Mouse (Mus musculus): ENCODE data around the gene Smg6. TPM values are rescaled to one million over a fixed set of nuclear protein-coding genes. Genes with fewer than 3 reads are reported as not detected.

The Smg6 gene
- total and polyA plus RNA-seq, 2 experiments from 2014 or later: 7.1 to 21.1 TPM

GRCm38 (mm10) chr11:74898517-74898827 lies 27.2 kb upstream of the Smg6 start:
- Histone ChIP-seq H3K4me1 (ENCODE audit: control insufficient read depth, insufficient read depth) (peaks cover 7% of the 10 kb centered on the region; the same call in 1 of the 2 replicates), H3K4me2 (ENCODE audit: low read depth, low read length) (peak overlapping the region; percentile 91), H3K36me3 (replicated peaks; ENCODE audit: control insufficient read depth, insufficient read depth, low read length) (peaks cover 40% of the 10 kb centered on the region), H3K27ac (ENCODE audit: low read depth) (peak overlapping the region; percentile 60; the same call in 1 of the 2 replicates), H3K9me3 (replicated peaks; ENCODE audit: control insufficient read depth, low read length) (no peaks in the 10 kb centered on the region), H3K9ac (replicated peaks; ENCODE audit: low read depth, low read length) (peak overlapping the region; percentile 63), H3K4me3 (ENCODE audit: low read depth, low read length) (peak overlapping the region; percentile 69), H3K27me3 (ENCODE audit: control insufficient read depth, insufficient read depth, low read length) (no peaks in the 10 kb centered on the region)
- DNase-seq (ENCODE audit: low spot score): no peak
- TF ChIP-seq EP300 (IDR thresholded peaks at IDR 0.05; ENCODE audit: low read depth) (no peak), CTCF (IDR thresholded peaks at IDR 0.05; ENCODE audit: low read depth) (no peak)
- under 1% methylated on average over 7 of the region's 7 CpGs for WGBS
- no peak for ATAC-seq (ENCODE audit: insufficient read depth, low read depth)

GRCm38 (mm10) chr11:74901555-74901954 lies 24.1 kb upstream of the Smg6 start:
- no peak overlapping the region for H3K9ac ChIP-seq (replicated peaks; ENCODE audit: low read depth, low read length)
- H3K9me3 ChIP-seq (replicated peaks; ENCODE audit: control insufficient read depth, low read length): no peaks in the 10 kb centered on the region
- H3K4me1 ChIP-seq (ENCODE audit: control insufficient read depth, insufficient read depth): peaks cover 7% of the 10 kb centered on the region; the same call in 1 of the 2 replicates
- peaks cover 70% of the 10 kb centered on the region for H3K36me3 ChIP-seq (replicated peaks; ENCODE audit: control insufficient read depth, insufficient read depth, low read length)
- TF ChIP-seq CTCF (IDR thresholded peaks at IDR 0.05; ENCODE audit: low read depth) (no peak), EP300 (IDR thresholded peaks at IDR 0.05; ENCODE audit: low read depth) (no peak)
- 82% methylated on average over 6 of the region's 6 CpGs for WGBS
- ATAC-seq (ENCODE audit: insufficient read depth, low read depth) (no peak), DNase-seq (ENCODE audit: low spot score) (no peak)
- H3K4me3 ChIP-seq (ENCODE audit: low read depth, low read length): no peak overlapping the region
- no peaks in the 10 kb centered on the region for H3K27me3 ChIP-seq (ENCODE audit: control insufficient read depth, insufficient read depth, low read length)
- no peak overlapping the region for H3K4me2 ChIP-seq (ENCODE audit: low read depth, low read length)
- no peak overlapping the region for H3K27ac ChIP-seq (ENCODE audit: low read depth)

GRCm38 (mm10) chr11:74902416-74902815 lies 23.2 kb upstream of the Smg6 start:
- Histone ChIP-seq H3K4me3 (ENCODE audit: low read depth, low read length) (no peak overlapping the region), H3K27me3 (ENCODE audit: control insufficient read depth, insufficient read depth, low read length) (no peaks in the 10 kb centered on the region), H3K9ac (replicated peaks; ENCODE audit: low read depth, low read length) (no peak overlapping the region), H3K27ac (ENCODE audit: low read depth) (no peak overlapping the region), H3K36me3 (replicated peaks; ENCODE audit: control insufficient read depth, insufficient read depth, low read length) (peaks cover 79% of the 10 kb centered on the region), H3K4me2 (ENCODE audit: low read depth, low read length) (no peak overlapping the region), H3K9me3 (replicated peaks; ENCODE audit: control insufficient read depth, low read length) (no peaks in the 10 kb centered on the region), H3K4me1 (ENCODE audit: control insufficient read depth, insufficient read depth) (peaks cover 7% of the 10 kb centered on the region; the same call in 1 of the 2 replicates)
- no peak for TF ChIP-seq EP300 (IDR thresholded peaks at IDR 0.05; ENCODE audit: low read depth)
- no peak for ATAC-seq (ENCODE audit: insufficient read depth, low read depth)
- DNase-seq (ENCODE audit: low spot score): no peak
- WGBS: 92% methylated on average over 5 of the region's 5 CpGs

- Histone ChIP-seq H3K9me3 (replicated peaks; ENCODE audit: control insufficient read depth, low read length) (no peaks in the 10 kb centered on the region), H3K4me3 (ENCODE audit: low read depth, low read length) (no peak overlapping the region), H3K36me3 (replicated peaks; ENCODE audit: control insufficient read depth, insufficient read depth, low read length) (peaks cover 63% of the 10 kb centered on the region), H3K4me1 (ENCODE audit: control insufficient read depth, insufficient read depth) (no peaks in the 10 kb centered on the region), H3K27ac (ENCODE audit: low read depth) (no peak overlapping the region), H3K27me3 (ENCODE audit: control insufficient read depth, insufficient read depth, low read length) (no peaks in the 10 kb centered on the region), H3K9ac (replicated peaks; ENCODE audit: low read depth, low read length) (no peak overlapping the region), H3K4me2 (ENCODE audit: low read depth, low read length) (no peak overlapping the region)
- no peak for TF ChIP-seq EP300 (IDR thresholded peaks at IDR 0.05; ENCODE audit: low read depth)
- TF ChIP-seq CTCF (IDR thresholded peaks at IDR 0.05; ENCODE audit: low read depth): no peak
- no peak for DNase-seq (ENCODE audit: low spot score)
- ATAC-seq (ENCODE audit: insufficient read depth, low read depth): no peak
- WGBS: 93% methylated on average over 6 of the region's 6 CpGs
These were observed 17.8 kb upstream of the Smg6 start for GRCm38 (mm10) chr11:74907850-74908249.

GRCm38 (mm10) chr11:74908618-74909399 lies 16.8 kb upstream of the Smg6 start:
- Histone ChIP-seq H3K27me3 (ENCODE audit: control insufficient read depth, insufficient read depth, low read length) (no peaks in the 10 kb centered on the region), H3K36me3 (replicated peaks; ENCODE audit: control insufficient read depth, insufficient read depth, low read length) (peaks cover 54% of the 10 kb centered on the region), H3K27ac (ENCODE audit: low read depth) (no peak overlapping the region), H3K4me3 (ENCODE audit: low read depth, low read length) (no peak overlapping the region), H3K9ac (replicated peaks; ENCODE audit: low read depth, low read length) (no peak overlapping the region), H3K4me2 (ENCODE audit: low read depth, low read length) (no peak overlapping the region), H3K9me3 (replicated peaks; ENCODE audit: control insufficient read depth, low read length) (no peaks in the 10 kb centered on the region), H3K4me1 (ENCODE audit: control insufficient read depth, insufficient read depth) (no peaks in the 10 kb centered on the region)
- TF ChIP-seq CTCF (IDR thresholded peaks at IDR 0.05; ENCODE audit: low read depth): no peak
- no peak for TF ChIP-seq EP300 (IDR thresholded peaks at IDR 0.05; ENCODE audit: low read depth)
- ATAC-seq (ENCODE audit: insufficient read depth, low read depth) (no peak), DNase-seq (ENCODE audit: low spot score) (no peak)
- WGBS: 83% methylated on average over 12 of the region's 12 CpGs

- Histone ChIP-seq H3K4me2 (ENCODE audit: low read depth, low read length) (no peak overlapping the region), H3K9ac (replicated peaks; ENCODE audit: low read depth, low read length) (no peak overlapping the region), H3K27me3 (ENCODE audit: control insufficient read depth, insufficient read depth, low read length) (no peaks in the 10 kb centered on the region), H3K36me3 (replicated peaks; ENCODE audit: control insufficient read depth, insufficient read depth, low read length) (peaks cover 43% of the 10 kb centered on the region), H3K9me3 (replicated peaks; ENCODE audit: control insufficient read depth, low read length) (no peaks in the 10 kb centered on the region), H3K4me3 (ENCODE audit: low read depth, low read length) (no peak overlapping the region), H3K4me1 (ENCODE audit: control insufficient read depth, insufficient read depth) (no peaks in the 10 kb centered on the region), H3K27ac (ENCODE audit: low read depth) (no peak overlapping the region)
- ATAC-seq (ENCODE audit: insufficient read depth, low read depth) (no peak), DNase-seq (ENCODE audit: low spot score) (no peak)
- 89% methylated on average over 4 of the region's 4 CpGs for WGBS
- TF ChIP-seq CTCF (IDR thresholded peaks at IDR 0.05; ENCODE audit: low read depth) (no peak), EP300 (IDR thresholded peaks at IDR 0.05; ENCODE audit: low read depth) (no peak)
These were observed 15.6 kb upstream of the Smg6 start for GRCm38 (mm10) chr11:74909978-74910377.
